Mouse (Mus musculus) ES-Bruce4 (cell line): Measurements from ENCODE around the gene Mettl7a3.
"Not testable (repeated sequence)": the region's sequence is repeated elsewhere in the genome, so short reads cannot be mapped to it uniquely, and the experiment has no call there.

Experiments
- CTCF ChIP-seq: IDR thresholded peaks from one replicate; pipeline ENCODE4 v1.8.1; 2011; ENCODE audit warnings: low read depth, low read length
- EP300 ChIP-seq: IDR thresholded peaks from 2 replicates; pipeline ENCODE4 v1.6.1; 2011; ENCODE audit warnings: low read depth, low read length; ENCODE audit not compliant: insufficient read depth
- POLR2A ChIP-seq: IDR thresholded peaks from one replicate; pipeline ENCODE4 v1.8.1; 2011; ENCODE audit warnings: low read length; ENCODE audit not compliant: insufficient read depth

- not testable (repeated sequence) for TF ChIP-seq POLR2A, CTCF, EP300
These were observed 18.7 kb downstream of the Mettl7a3 start for GRCm38 (mm10) chr15:100353399-100353798.
